Mouse (Mus musculus) bone marrow, adult 2 months (tissue): ENCODE data around the gene Urod. TPM values are rescaled to one million over a fixed set of nuclear protein-coding genes. Genes with fewer than 3 reads are reported as not detected.
A peak's percentile ranks its signal among the peaks of the same experiment; 100 is the strongest.

Source experiments
- H3K27ac ChIP-seq: fragments of 200-500 bp; 2 replicates; pipeline ENCODE4 v1.5.1; 2012; ENCODE audit warnings: low read depth, mild to moderate bottlenecking, control low read depth, inconsistent platforms, low read length; ENCODE audit not compliant: control insufficient read depth, poor library complexity, insufficient read depth
- H3K4me1 ChIP-seq: fragments of 200-500 bp; 2 replicates; pipeline ENCODE4 v1.6.1; 2011; ENCODE audit warnings: low read length; ENCODE audit not compliant: control insufficient read depth, insufficient read depth
- H3K4me3 ChIP-seq: fragments of 200-500 bp; replicated peaks from 2 replicates; pipeline ENCODE3; 2011; ENCODE audit warnings: mild to moderate bottlenecking, low read depth, low read length, control low read depth; ENCODE audit not compliant: control insufficient read depth
- CTCF ChIP-seq: fragments of 200-500 bp; IDR thresholded peaks from 2 replicates; pipeline ENCODE4 v1.5.1; 2011; ENCODE audit warnings: low read length, control low read depth; ENCODE audit not compliant: control insufficient read depth, insufficient read depth
- POLR2A ChIP-seq: fragments of 200-500 bp; IDR thresholded peaks from 2 replicates; pipeline ENCODE4 v1.6.1; 2011; ENCODE audit warnings: low read depth, mild to moderate bottlenecking, control low read depth, low read length, borderline replicate concordance; ENCODE audit not compliant: control insufficient read depth
- WGBS: fragments of 180-500 bp; shearing (Covaris S2); methylation state at CpG from one replicate; pipeline ENCODE4 v1.1.7; 2018; 5-methylcytosine and 5-hydroxymethylcytosine counted together
- polyA plus RNA-seq: library from polyadenylated mRNA; stranded (reverse); fragments of >200 nt; gene quantifications from 2 replicates; pipeline ENCODE4 v1.2.4, GENCODE M21; 2011; ENCODE audit warnings: low replicate concordance; ENCODE audit not compliant: missing spikeins, insufficient read depth, insufficient read length

Gene Urod
- polyA plus RNA-seq, 1 experiment, result 477 TPM

DNA sequence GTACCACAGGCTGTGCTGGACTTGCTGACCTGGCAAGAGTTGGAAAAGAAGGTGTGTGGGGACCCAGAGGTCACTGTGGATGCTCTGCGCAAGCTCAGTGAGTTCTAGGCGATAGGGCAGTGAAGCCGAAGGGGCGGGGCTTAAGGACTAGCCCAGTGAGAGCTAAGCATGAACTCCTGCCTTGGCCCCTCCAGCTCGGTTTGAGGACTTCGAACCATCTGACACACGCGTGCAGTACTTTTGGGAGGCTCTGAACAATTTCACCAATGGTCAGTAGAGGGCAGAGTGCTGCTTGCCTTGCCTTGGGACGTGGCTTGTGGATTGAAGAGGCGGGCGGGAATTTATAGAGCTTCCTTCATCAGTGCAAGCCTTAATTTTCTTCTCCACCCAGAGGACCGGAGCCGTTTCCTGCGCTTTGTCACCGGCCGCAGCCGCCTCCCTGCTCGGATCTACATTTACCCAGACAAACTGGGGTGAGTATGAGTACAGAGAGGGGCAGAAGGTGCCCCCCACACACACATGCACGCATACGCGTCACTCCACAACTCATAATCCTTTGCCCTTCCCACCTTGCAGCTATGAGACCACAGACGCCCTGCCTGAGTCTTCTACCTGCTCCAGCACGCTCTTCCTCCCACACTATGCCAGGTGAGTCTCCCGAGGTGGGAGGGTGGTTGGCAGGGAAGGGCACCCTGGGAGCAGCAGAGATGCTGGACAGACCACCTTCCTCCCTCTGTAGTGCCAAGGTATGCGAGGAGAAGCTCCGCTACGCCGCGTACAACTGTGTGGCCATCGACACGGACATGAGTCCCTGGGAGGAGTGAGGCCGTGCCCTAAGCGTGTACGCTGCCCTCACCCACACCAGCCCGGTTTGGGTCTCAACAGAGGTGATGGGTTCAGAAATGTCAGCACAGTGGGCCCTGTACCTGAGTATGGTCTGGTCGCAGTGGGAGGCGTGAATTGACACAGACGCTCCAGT, 8.6 kb upstream of the Urod start:
- WGBS, result 73% methylated on average over 38 of the region's 38 CpGs
- no peak overlapping the region for H3K4me3 ChIP-seq
- TF ChIP-seq CTCF, result peak; percentile 68
- TF ChIP-seq POLR2A, result no peak
- no peaks in the 10 kb centered on the region for H3K4me1 ChIP-seq
- H3K27ac ChIP-seq, result no peak overlapping the region

DNA sequence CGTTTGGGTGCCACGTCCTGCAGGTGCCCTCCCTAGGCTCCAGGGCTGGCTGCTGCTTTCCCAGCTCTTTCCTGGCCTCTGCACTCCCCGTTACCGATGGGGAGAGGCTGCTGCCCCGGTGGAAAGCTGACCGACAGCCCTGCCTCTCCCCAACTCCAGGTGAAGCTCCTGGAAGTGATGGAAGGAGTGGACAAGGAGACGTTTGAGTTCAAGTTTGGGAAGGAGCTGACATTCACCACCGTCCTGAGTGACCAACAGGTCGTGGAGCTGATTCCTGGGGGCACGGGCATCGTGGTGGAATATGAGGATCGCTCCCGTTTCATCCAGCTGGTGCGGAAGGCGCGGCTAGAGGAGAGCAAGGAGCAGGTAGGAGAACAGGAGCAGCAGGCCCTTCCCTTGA, 7.7 kb upstream of the Urod start:
- H3K27ac ChIP-seq, result no peak overlapping the region
- no peaks in the 10 kb centered on the region for H3K4me1 ChIP-seq
- TF ChIP-seq CTCF (no peak), POLR2A (no peak; the same call in 1 of the 2 replicates)
- WGBS, result 93% methylated on average over 16 of the region's 16 CpGs
- no peak overlapping the region for H3K4me3 ChIP-seq

DNA sequence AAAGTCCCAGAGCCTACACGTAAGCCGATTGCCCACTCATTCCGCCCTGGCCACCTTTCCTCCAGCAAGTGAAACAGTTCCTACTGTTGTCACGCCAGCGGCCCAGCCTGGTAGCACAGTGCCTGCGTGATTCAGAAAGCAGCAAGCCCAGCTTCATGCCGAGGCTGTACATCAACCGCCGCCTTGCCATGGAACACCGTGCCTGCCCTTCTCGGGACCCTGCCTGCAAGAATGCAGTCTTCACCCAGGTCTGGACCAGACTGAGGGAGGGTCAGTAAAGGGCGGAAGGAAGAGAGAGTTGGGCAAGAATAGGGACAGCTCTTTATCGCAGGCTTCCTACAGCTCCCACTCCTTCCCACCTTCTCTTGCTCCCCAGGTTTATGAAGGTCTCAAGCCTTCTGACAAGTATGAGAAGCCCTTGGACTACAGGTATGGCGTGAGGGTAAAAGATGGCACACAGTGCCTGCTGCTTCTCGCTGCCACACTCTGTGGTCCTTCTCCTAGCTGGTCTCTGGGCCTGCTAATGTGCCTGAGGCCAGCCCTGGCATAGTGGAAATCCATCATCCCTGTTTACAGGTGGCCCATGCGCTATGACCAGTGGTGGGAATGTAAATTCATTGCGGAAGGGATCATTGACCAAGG, 5.4 kb upstream of the Urod start:
- 92% methylated on average over 17 of the region's 17 CpGs for WGBS
- Histone ChIP-seq H3K4me3 (no peak overlapping the region), H3K27ac (no peak overlapping the region), H3K4me1 (peaks cover 2% of the 10 kb centered on the region)
- TF ChIP-seq POLR2A, result no peak
- no peak for TF ChIP-seq CTCF

DNA sequence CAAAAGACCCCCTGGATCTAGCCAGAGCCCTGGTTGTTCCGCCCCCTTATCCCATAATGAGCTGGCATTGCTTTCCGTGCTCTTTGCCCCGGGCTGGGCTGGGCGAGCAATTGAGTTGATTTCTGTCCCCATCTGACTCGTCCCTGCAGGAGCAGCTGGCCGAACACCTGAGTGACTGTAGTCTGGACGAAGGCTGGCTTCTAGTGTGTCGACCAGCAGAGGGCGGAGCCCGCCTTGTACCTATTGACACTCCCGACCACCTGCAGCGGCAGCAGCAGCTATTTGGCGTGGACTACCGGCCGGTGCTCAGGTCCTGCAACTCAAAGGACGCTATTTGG, 1.6 kb upstream of the Urod start:
- peaks cover 2% of the 10 kb centered on the region for H3K4me1 ChIP-seq
- WGBS, result under 1% methylated on average over 16 of the region's 16 CpGs
- H3K27ac ChIP-seq, result peak overlapping the region; percentile 80
- peak overlapping the region; percentile 83 for H3K4me3 ChIP-seq
- TF ChIP-seq CTCF (peak; percentile 55), POLR2A (no peak)

DNA sequence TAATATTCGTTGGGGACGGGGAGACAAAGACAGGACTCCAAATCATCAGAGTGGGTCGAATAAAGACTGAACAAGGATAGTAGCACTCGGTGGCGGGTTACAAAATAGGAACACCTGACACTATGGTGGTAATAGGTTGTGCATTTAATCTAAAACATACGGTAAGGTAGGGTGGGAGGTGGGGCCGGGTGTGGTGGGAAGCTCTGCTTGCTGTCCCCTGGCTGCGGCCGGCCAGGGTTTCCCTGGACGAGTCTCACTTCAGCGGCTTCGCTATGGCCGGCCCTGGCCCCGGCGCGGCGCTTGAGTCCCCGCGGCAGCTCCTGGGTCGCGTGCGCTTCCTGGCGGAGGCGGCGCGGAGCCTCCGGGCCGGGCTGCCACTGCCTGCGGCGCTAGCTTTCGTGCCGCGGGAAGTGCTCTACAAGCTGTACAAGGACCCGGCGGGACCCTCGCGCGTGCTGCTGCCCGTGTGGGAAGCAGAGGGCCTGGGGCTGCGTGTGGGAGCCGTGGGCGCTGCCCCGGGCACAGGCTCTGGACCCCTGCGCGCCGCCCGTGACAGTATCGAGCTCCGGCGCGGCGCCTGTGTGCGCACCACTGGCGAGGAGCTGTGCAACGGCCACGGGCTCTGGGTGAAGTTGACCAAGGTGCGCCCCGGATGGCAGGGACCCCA, 1.1 kb upstream of the Urod start, which contains the start of gene Hectd3:
TSS of gene Hectd3 (plus strand) at position 187 of the 667 bp plus-strand sequence.
- TF ChIP-seq POLR2A, result peak; percentile 15; the same call in 1 of the 2 replicates
- no peak for TF ChIP-seq CTCF
- Histone ChIP-seq H3K4me1 (peaks cover 2% of the 10 kb centered on the region), H3K27ac (peak within 1 kb of the TSS; percentile 80), H3K4me3 (peak within 1 kb of the TSS; percentile 87)
- under 1% methylated on average over 58 of the region's 58 CpGs for WGBS

DNA sequence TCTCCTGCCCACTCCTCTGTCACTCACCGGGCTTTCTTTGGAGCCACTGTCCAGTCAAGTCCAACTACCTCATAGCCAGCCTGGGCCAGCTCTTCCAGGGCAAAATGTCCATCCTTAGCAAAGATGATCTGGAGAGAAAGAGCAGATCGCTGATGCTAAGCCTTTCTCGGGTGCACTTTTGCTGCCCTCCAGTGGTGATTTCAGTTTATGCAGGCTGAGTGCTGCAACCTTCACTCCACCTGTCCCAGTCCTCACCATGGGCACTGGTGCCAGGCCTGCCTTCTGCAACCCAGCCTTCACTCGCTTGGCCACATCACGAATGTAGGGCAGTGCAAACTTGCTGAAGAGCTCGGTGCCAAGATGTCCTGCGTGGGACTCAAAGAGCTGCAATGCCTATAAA, 2.8 kb downstream of the Urod start:
- 8% methylated on average over 7 of the region's 7 CpGs for WGBS
- no peak overlapping the region for H3K27ac ChIP-seq
- TF ChIP-seq POLR2A (no peak), CTCF (peak; percentile 92)
- H3K4me3 ChIP-seq, result no peak overlapping the region
- peaks cover 2% of the 10 kb centered on the region for H3K4me1 ChIP-seq

DNA sequence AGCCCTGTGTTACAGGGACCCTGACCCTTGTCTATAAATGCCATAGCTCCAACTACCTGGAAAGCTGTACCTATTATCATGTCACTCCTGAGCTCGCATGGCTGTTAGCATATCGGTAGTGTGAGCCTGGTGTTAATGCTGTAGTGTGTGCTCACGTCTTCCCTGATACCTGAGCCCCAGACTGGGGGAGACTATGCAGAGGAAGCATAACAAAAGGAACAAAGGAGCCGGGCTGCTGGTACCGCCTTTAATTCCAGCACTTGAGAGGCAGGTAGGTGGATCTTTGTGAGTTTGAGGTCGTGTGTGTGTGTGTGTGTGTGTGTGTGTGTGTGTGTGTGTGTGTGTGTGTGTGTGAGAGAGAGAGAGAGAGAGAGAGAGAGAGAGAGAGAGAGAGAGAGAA, 4.5 kb downstream of the Urod start:
- no peak overlapping the region for H3K27ac ChIP-seq
- H3K4me3 ChIP-seq, result no peak overlapping the region
- TF ChIP-seq POLR2A (no peak), CTCF (no peak)
- H3K4me1 ChIP-seq, result no peaks in the 10 kb centered on the region
- WGBS, result 86% methylated on average over 6 of the region's 6 CpGs

DNA sequence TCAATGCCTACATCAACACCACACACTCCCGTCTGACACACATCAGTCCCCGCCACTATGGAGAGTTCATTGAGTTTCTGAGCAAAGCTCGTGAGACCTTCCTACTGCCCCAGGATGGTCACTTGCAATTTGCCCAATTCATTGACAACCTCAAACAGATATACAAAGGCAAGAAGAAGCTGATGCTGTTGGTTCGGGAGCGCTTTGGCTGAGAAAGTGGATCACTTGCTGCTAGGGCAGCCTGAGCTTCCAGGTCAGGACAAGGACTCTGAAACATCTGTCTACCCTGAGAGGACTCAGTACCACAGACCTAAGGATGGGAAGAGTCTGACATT, 7.1 kb downstream of the Urod start:
- TF ChIP-seq CTCF (no peak), POLR2A (no peak)
- WGBS, result 61% methylated on average over 5 of the region's 5 CpGs
- no peaks in the 10 kb centered on the region for H3K4me1 ChIP-seq
- H3K27ac ChIP-seq, result no peak overlapping the region
- H3K4me3 ChIP-seq, result no peak overlapping the region
